Mouse (Mus musculus) right cerebral cortex, adult 2 months (tissue): ENCODE measurements around the gene Pard3b.

ENCODE experiments used
- DNase-seq, 2 experiments: peaks; one replicate each; pipeline ENCODE4 v3.0.0; 2021 to 2022; ENCODE audit warnings: low spot score in 2 of 2

Pard3b gene

DNA sequence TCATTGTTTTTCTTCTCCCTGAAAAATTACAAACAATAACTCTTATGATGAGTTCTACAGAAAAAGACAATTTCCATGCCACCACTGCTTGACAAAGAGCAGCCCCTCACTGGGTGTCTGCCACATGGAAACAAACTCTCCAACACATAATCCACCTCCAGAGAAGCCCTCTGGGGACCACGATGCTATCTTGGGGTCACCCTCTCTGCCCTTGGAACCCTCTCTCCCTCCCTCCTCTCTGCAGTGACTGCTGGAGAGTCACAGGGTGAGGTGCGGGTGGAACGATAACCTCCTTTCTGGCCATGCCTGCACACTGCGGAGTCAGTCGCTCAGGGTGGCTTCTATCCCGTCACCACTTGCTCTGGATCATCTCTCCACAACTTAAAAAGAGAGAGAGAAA lies 996.6 kb downstream of the Pard3b start:
- DNase-seq = no peak

DNA sequence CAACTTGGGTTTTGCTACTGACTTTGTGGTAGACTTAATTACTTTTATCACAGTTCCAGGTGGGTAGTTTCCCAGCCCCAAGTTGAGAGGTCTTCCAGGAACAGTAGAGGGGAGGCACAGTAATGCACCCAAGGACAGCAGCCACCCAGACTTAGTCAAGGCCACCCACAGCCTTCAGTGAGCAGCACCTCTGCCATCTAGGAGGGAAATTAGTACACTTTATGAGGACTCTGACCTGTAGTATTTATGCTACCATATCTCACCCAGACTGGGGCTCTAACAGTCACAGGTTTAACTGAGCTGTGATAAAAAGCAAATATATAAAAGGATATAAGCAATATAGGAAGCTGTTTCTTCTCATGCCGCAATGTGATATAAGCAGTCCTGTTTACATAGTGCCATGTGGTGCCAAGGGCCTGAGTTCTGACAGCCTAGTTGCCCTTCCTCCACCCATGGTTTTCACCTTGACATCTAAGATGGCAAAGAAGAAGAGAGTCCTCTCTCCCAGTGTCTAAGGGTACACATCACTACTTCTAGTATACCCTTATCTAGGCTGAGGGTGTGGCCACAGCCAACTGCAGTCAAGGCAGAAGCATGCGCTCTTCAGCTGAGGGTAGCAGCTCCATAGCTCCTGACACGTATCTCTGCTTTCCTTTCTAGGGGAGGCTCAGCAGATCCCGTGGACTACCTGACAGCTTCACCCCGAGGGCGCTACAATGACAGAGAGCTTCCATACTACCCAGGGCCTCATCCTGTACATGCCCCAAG lies 998.5 kb downstream of the Pard3b start:
- no peak for DNase-seq

GRCm38 (mm10) chr1:62639012-62639411 lies 1000.4 kb downstream of the Pard3b start:
- DNase-seq = no peak

GRCm38 (mm10) chr1:62639440-62639839 lies 1000.8 kb downstream of the Pard3b start:
- no peak for DNase-seq

DNA sequence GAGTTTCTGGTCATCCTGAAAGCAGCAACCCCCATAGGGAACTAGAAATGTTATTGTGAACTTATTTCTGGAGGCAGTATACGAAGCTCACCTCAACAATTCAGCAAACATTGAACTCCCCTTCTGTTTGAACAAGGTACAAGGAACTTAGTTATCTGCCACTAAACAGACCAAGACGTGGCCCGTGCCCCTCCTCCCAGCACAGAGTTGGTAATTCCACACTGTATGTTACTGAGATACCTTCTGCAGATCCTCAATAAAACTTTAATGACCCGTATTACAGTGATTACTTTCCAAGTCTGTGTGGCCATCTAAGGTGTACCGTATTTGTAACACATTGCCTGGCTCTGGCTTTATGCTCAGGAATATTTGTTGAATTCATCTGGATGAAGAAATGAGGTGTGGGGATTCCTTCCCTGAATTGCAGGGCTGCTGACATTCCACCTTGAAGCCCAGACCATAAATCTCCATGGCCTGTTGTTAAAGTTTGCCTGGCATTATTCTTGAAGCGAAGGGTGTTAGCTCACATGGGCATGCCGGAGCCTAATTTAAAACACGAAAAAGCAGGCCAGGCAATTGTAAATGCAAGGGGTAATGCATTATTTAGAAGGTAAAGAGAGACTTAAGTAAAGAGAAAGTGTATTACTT lies 1006.1 kb downstream of the Pard3b start:
- no peak for DNase-seq

- DNase-seq = no peak
Observed at GRCm38 (mm10) chr1:62646812-62647211, 1008.2 kb downstream of the Pard3b start.

- DNase-seq = no peak
Observed at GRCm38 (mm10) chr1:62648116-62648515, 1009.5 kb downstream of the Pard3b start.

GRCm38 (mm10) chr1:62648591-62648990 lies 1010.0 kb downstream of the Pard3b start:
- DNase-seq = no peak

DNA sequence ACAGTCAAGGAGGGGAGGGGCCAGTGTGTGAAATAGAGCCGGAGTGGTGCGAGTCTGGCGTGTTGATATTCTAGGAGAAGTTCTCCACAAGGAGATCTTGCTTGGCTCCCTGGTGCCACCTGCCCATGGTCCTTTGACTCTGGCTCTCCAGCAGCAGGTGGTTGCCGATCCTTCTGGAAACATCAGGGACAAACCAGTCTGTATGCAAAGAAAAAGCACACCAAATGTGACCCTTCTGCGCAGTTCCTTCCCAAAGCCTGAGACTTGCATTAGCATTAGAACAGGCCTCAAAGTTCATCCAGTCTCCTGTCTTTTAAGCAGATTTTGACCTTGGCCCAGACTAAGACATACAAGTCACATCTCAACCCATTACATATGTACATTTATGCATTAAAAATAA lies 1011.9 kb downstream of the Pard3b start:
- no peak for DNase-seq

- DNase-seq = no peak
Observed at GRCm38 (mm10) chr1:62654436-62654835, 1015.8 kb downstream of the Pard3b start.

DNA sequence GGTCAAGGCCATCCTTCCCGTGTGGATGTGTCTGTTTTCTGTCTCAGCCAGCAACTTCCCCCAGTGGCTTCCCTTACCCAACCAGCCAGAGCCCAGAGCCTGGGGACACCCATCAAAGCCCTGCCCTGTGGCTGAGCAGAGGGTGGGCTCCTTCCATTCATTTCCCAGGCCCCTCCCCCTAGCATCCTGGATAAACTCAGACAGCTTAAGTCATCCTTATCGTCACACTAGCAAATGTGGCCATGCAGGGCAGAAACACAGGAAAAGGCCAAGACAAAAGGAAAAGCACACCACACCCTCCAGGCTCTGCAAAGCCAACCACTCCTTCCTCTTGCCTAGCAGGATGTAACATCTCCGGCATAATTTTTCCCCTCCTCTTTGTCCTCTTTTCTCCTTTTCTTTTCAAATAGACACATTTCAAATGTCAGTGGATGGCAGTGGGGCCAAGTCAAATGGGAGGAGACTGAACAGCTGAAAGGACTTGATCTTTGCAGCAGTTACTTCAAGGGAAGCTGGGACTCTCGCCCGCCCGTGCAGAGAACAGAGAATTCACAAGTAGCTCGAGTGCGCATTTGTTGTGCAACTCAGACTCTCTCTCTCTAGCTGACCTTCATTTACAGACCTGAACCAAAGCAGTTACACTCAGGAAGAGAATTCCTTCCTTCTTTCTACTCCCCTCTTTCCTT lies 1026.5 kb downstream of the Pard3b start:
- no peak for DNase-seq

DNA sequence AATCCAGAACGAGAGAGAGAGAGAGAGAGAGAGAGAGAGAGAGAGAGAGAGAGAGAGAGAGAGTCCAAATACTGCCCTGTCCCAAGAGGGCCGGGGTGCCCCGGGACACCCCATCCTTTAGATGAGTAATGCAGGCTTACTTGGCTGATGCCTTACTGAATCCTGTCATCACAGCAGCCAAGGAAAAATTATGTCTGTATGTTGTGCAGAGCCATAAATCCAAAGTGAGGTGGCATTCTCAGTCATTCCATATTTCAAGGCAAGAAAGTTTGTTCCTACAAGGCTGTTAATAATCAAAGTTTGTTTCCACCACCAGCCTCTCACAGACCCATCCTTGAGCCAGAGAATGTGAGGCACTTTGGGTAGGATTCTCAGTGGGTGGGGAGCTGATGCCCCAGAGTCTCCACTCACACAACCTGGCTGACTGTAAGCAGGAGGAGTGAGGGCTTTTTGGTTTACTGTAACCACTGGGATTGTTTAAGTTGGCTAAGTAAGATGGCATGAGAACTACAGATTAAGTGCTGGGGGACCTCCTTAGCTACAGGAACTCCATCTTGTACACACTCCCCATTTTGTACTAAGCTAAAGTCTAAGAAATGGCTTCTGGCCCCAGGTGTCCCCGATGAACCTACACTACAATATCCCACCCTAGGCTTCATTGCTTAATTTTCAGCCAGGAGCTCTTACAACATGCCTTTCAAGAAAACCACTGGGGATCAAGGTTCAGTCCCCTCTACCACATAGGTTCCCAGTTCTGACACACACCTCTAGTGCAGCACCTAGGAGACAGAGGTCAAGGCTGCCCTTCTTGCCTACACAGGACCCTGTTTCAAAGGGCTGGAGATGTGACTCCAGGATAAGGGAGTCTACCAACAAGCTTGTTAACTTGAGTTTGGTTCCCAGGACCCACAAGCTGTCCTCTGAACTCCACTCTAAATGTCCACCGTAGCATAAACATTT lies 1027.4 kb downstream of the Pard3b start:
- DNase-seq = no peak

DNA sequence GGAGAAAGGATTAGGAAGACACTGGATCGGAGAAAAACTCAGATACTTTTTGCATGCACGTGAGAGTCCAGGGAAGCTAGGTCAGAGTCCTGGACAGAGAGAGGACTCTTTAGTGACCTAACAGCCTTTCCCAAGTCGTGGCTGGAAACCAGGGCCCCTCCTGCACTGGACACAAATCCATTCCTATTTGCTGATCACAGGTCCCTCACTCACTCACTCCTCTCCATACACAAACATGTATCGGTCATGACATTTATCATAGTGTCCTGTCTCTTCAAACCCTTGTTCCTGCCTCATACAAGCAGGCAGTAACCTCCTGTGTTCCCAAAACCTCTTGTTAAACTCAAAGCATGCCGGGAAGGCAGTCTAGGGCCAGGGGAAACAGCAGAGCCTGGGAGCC lies 1028.2 kb downstream of the Pard3b start:
- DNase-seq = no peak

- no peak for DNase-seq
Observed at GRCm38 (mm10) chr1:62678611-62679344, 1040.2 kb downstream of the Pard3b start.

GRCm38 (mm10) chr1:62679466-62679865 lies 1040.8 kb downstream of the Pard3b start:
- DNase-seq = no peak

- DNase-seq = peak; percentile 10 to 27
Observed at GRCm38 (mm10) chr1:62682456-62683385, 1044.1 kb downstream of the Pard3b start.

DNA sequence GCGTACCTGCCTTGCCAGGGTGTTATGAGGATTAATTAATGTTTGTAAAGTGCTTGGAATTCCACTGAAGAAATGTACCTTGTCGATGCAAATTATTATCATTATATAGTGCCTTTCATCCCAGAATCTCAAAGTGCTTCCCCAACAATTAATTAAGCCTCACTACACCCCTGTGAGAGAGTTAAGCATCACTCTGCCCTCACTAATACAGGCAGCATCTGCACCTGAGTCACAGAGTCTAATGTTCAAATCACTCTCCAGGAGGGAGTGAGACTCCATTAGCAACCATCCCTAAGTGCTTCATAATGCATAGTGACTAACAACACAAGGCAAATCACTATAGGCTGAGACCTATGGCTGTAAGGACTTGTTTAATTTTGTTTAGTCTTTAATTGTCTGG lies 1044.9 kb downstream of the Pard3b start:
- DNase-seq = no peak

GRCm38 (mm10) chr1:62687511-62687910 lies 1048.9 kb downstream of the Pard3b start:
- peak; percentile 80 for DNase-seq

DNA sequence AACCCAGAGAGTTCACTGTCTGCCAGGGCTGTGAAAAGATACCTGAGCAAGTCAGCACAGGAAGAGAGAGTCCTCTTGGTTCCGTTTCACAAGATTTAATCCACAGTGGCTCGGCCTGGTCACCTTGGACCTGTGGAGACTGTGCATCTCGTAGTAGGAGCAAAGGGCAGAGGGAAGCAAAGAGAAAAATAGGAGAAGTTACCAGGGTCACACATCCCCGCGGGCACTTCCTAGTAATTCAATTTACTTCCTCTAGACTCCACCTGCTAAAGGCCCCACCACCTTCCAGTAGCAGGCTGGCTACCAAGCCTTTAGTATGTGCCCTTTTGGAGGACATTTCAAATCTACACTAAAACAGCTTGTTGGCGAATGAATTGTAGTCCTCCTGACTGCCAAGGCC lies 1052.6 kb downstream of the Pard3b start:
- DNase-seq = no peak
